Mouse (Mus musculus) heart, adult 2 months (tissue): Measurements from ENCODE around the gene Col25a1.

Source experiments
- EP300 ChIP-seq: fragments of 200-500 bp; IDR thresholded peaks from 2 replicates; pipeline ENCODE4 v1.6.1; 2011; ENCODE audit warnings: low read depth, low read length, control low read depth; ENCODE audit not compliant: insufficient read depth
- POLR2A ChIP-seq: fragments of 200-500 bp; IDR thresholded peaks from 2 replicates; pipeline ENCODE4 v1.6.1; 2011; ENCODE audit warnings: mild to moderate bottlenecking, low read depth, low read length, control low read depth; ENCODE audit not compliant: insufficient read depth

- TF ChIP-seq POLR2A (no peak), EP300 (no peak)
These were observed 318.6 kb downstream of the Col25a1 start for GRCm38 (mm10) chr3:130449864-130450263.
